Mouse (Mus musculus): ENCODE data around the gene Arl8a.
"Not testable (repeated sequence)": the region's sequence is repeated elsewhere in the genome, so short reads cannot be mapped to it uniquely, and the experiment has no call there.

GRCm38 (mm10) chr1:135194335-135194734 is 47.7 kb downstream of the Arl8a start:
- not testable (repeated sequence) for TF ChIP-seq POLR2A (IDR thresholded peaks at IDR 0.05; ENCODE audit: low read depth, low read length); CTCF (IDR thresholded peaks at IDR 0.05; ENCODE audit: borderline replicate concordance, insufficient read depth, low read length)
